Mouse (Mus musculus) midbrain, embryonic 16.5 days (tissue): ENCODE data around the gene C87436. TPM values are rescaled to one million over a fixed set of nuclear protein-coding genes. Genes with fewer than 3 reads are reported as not detected.
"Not testable (repeated sequence)": the region's sequence is repeated elsewhere in the genome, so short reads cannot be mapped to it uniquely, and the experiment has no call there.

Source experiments
- ATAC-seq: fragments of 200-750 bp; cut with Nextera tagmentation; 2 replicates; pipeline ENCODE4 v1.8.0; 2017; ENCODE audit warnings: moderate TSS enrichment
- H3K27ac ChIP-seq: fragments of 300-500 bp; sonication (generic); 2 replicates; pipeline ENCODE4 v1.5.1; 2014; ENCODE audit warnings: mild to moderate bottlenecking, low read length, mixed read lengths
- H3K27me3 ChIP-seq: fragments of 300-500 bp; sonication (generic); 2 replicates; pipeline ENCODE4 v1.6.1; 2014; ENCODE audit warnings: low read depth, low read length, mixed read lengths; ENCODE audit not compliant: control insufficient read depth, insufficient read depth
- H3K36me3 ChIP-seq: fragments of 300-500 bp; sonication (generic); 2 replicates; pipeline ENCODE4 v1.6.1; 2014; ENCODE audit warnings: mild to moderate bottlenecking, low read length, moderate library complexity, mixed read lengths; ENCODE audit not compliant: control insufficient read depth, insufficient read depth
- H3K4me1 ChIP-seq: fragments of 300-500 bp; sonication (generic); 2 replicates; pipeline ENCODE4 v1.6.1; 2014; ENCODE audit warnings: mild to moderate bottlenecking, low read length, mixed read lengths; ENCODE audit not compliant: control insufficient read depth, insufficient read depth
- H3K4me2 ChIP-seq: fragments of 300-500 bp; sonication (generic); 2 replicates; pipeline ENCODE4 v1.6.1; 2014; ENCODE audit warnings: mild to moderate bottlenecking, low read length, mixed read lengths
- H3K4me3 ChIP-seq: fragments of 300-500 bp; sonication (generic); 2 replicates; pipeline ENCODE4 v1.5.1; 2014; ENCODE audit warnings: low read depth, mild to moderate bottlenecking, low read length, moderate library complexity, mixed read lengths
- H3K9ac ChIP-seq: fragments of 300-500 bp; sonication (generic); 2 replicates; pipeline ENCODE4 v1.6.1; 2014; ENCODE audit warnings: low read depth, low read length, mixed read lengths
- H3K9me3 ChIP-seq: fragments of 300-500 bp; sonication (generic); replicated peaks from 2 replicates; pipeline ENCODE4 v1.6.1; 2014; ENCODE audit warnings: mild to moderate bottlenecking, low read length, mixed read lengths; ENCODE audit not compliant: control insufficient read depth, poor library complexity, severe bottlenecking
- WGBS: fragments of 180-500 bp; shearing (Covaris S2); extraction: QIAGEN DNeasy Blood & Tissue Kit; methylation state at CpG from one replicate; pipeline ENCODE4 v1.1.7; 2014; 5-methylcytosine and 5-hydroxymethylcytosine counted together
- polyA plus RNA-seq: library from polyadenylated mRNA; unstranded; fragments of >200 nt; fragmentation: Nextera tagmentation; extraction: Ambion mirVana; gene quantifications from 2 replicates; pipeline ENCODE4 v1.2.1, GENCODE M21; 2015

The C87436 gene
- polyA plus RNA-seq, 1 experiment from 2014 or later, result 24.1 TPM

DNA sequence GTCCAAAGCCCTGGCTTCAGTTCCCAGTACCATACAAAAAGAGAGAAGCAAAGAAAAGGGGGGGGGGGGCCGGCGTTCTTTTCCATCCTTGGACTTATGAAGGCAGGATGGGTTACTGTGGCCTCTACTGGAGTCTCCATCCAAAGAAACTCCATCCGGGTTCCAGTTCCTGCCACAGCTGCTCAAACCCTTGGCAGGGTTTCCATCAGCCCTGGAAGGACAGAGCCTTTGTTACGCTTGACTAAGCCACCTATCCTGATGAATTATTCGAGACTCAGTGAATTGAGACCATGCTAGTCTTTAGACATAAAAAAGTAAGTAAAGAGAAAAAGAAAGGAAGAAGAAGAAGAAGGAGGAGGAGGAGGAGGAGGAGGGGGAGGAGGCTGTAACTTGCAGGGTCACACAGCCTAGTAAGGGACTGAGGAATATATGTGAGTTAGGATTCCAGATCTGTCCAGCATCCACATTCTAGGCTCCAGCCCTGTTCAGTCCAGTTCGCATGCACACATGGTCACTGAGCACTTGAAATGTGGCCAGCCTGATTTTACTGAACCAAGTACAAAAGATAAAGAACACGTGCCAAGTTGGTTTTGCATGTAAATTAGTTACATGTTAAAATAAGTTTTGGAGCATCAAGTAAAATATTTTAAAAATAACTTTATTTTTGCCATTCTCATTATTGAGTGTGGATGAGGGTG, 47.9 kb downstream of the C87436 start:
- WGBS, result 55% methylated on average over 7 of the region's 7 CpGs
- Histone ChIP-seq H3K27ac (no peak overlapping the region; the same call in 1 of the 2 replicates), H3K36me3 (no peaks in the 10 kb centered on the region), H3K4me3 (no peak overlapping the region), H3K4me2 (no peak overlapping the region), H3K9ac (no peak overlapping the region), H3K9me3 (no peaks in the 10 kb centered on the region), H3K4me1 (peaks cover 16% of the 10 kb centered on the region), H3K27me3 (no peaks in the 10 kb centered on the region)
- ATAC-seq, result no peak

DNA sequence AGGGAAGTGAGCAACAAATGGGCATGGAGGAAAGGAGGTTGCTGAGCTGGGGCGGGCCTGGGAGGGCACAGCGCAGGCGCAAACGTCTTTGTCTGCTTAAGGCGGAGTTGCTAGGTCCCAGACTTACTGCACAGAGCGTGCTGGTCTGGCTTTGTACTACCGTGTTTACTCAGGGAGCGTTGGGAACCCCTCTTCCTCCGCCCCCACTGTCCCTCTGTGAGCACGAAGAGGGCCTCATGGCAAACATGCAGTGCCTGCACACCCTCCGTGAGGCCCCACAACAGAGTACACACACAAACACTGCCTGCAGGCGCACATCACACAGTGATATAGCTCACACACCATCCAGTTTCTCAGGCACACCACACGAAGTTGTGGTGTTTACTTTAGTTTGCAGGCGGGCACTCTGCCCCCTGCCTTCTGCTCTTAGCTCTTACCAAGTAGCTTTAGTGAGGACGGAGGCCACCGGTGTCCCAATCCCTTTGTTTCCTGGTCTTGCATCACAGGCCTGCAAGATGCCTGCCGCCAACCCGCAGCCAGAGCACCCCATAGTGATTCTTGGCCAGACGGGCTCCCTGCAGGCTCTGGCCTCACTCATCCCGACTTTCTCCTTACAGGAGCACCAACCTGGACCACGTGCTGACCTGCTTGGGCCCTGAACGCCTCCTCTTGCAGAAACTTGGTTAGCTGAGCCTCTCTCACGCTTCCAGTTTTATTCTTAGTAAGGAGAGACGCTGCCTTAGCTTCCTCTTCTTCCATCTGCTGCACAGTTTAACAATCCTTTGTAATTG, 49.4 kb downstream of the C87436 start:
- H3K27ac ChIP-seq, result peak overlapping the region; percentile 95
- peak overlapping the region; percentile 55 for H3K4me2 ChIP-seq
- no peaks in the 10 kb centered on the region for H3K27me3 ChIP-seq
- peak overlapping the region; percentile 17 for H3K4me3 ChIP-seq
- no peaks in the 10 kb centered on the region for H3K36me3 ChIP-seq
- no peaks in the 10 kb centered on the region for H3K9me3 ChIP-seq
- ATAC-seq, result peak; percentile 96
- peak overlapping the region; percentile 72 for H3K9ac ChIP-seq
- H3K4me1 ChIP-seq, result peaks cover 16% of the 10 kb centered on the region
- 2% methylated on average over 24 of the region's 24 CpGs for WGBS

DNA sequence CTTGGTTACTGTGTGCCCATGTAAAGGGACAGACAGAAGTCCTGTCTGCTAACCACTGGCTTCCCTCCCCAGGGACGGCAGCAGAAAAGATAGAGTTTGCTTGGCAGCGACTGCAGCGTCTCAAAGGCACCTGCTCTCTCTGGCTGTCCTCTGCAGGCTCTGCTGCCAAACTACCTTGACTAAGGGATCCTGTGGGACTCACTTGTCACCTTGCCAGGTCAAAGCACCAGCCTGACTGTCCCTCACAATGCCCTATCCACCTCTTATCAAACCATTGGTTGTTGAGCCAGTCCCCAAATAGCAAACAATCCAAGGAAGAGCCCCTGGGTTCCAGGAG, 49.9 kb downstream of the C87436 start:
- H3K27ac ChIP-seq, result peak overlapping the region; percentile 95
- 23% methylated on average over 3 of the region's 3 CpGs for WGBS
- H3K9me3 ChIP-seq, result no peaks in the 10 kb centered on the region
- no peaks in the 10 kb centered on the region for H3K27me3 ChIP-seq
- H3K36me3 ChIP-seq, result no peaks in the 10 kb centered on the region
- peak; percentile 6; the same call in 1 of the 2 replicates for ATAC-seq
- peak overlapping the region; percentile 55; the same call in 1 of the 2 replicates for H3K4me2 ChIP-seq
- H3K4me1 ChIP-seq, result peaks cover 16% of the 10 kb centered on the region
- no peak overlapping the region for H3K4me3 ChIP-seq
- H3K9ac ChIP-seq, result peak overlapping the region; percentile 72; the same call in 1 of the 2 replicates

DNA sequence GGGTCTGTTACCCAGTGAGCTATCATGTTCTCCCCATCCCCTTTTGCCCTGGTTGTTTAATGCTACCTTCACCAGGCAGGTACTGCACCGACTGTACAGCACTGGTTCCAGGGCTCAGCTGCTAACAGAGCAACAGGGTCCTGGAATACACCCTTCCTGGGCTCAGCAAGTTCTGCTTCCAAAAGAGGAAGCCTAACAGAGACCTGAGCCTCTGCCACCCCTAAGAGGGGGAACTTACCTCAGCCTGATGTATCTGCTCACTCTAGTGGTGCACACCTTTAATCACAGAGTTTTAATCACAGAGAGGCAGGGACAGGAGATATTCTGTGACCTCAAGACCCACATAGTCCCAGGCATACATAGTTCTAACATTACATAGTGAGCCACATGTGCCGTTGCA, 51.8 kb downstream of the C87436 start:
- H3K4me3 ChIP-seq, result no peak overlapping the region
- no peaks in the 10 kb centered on the region for H3K27me3 ChIP-seq
- H3K36me3 ChIP-seq, result no peaks in the 10 kb centered on the region
- peaks cover 16% of the 10 kb centered on the region for H3K4me1 ChIP-seq
- 98% methylated on average over 2 of the region's 2 CpGs for WGBS
- H3K27ac ChIP-seq, result no peak overlapping the region
- ATAC-seq, result no peak
- H3K9me3 ChIP-seq, result no peaks in the 10 kb centered on the region
- H3K4me2 ChIP-seq, result no peak overlapping the region
- H3K9ac ChIP-seq, result no peak overlapping the region

DNA sequence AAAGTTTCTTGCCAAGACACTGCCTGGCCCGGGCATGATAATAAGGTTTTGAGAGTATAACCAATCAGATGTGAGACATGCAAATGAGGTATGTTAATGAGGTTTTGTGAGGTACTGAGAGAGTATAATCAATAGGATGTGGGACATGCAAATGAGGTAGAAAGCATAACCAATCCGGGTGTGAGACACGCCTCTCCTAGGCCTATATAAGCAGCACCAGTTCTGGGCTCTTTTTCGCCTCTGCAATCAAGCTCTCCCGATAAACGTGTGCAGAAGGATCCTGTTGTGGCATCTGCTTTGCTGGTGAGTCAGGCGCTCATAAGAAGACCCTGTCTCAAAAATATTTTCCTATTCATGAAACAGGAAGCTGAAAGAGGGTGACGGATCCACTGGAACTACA, 52.2 kb downstream of the C87436 start:
- ATAC-seq, result not testable (repeated sequence)
- 90% methylated on average over 8 of the region's 8 CpGs for WGBS

DNA sequence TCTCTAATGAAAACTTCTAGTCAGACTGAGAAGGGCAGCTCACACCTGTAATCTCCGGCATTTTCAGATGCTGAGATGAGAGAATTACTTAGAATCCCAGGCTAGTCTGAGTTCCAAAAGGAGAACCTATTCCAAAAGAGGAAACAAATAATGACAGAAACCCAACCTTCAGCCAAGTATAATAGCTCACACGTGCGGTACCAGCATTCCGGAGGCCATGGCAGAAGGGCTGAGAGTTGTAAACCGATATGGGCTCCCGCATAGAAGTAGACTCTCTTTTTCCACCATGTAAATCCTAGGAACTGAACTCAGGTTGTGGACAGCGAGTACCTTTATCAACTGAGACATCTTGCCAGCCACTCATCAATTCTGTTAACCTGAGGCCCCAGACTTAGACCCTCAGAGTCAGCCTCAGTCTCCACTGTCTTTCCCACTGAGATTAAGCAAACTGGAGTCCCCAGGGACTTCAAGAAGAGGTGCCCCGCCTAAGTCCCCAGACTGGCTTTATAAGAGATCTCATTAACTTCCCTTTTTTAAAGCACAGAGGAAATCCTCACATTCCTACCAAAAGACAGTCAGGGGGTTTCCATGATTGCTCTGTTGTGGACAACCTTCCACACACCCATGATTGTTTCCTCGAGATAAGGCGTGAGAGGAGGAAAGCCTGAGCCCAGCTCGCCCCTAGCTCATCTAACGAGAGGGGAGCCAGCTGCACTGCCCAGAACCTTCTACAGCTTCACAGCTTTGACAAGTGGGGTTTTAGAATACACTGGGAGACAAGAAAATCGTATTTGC, 55.5 kb downstream of the C87436 start:
- 71% methylated on average over 13 of the region's 13 CpGs for WGBS
- Histone ChIP-seq H3K4me3 (no peak overlapping the region), H3K27me3 (no peaks in the 10 kb centered on the region), H3K9me3 (no peaks in the 10 kb centered on the region), H3K4me1 (no peaks in the 10 kb centered on the region), H3K4me2 (no peak overlapping the region), H3K9ac (no peak overlapping the region), H3K27ac (no peak overlapping the region), H3K36me3 (no peaks in the 10 kb centered on the region)
- no peak for ATAC-seq

More for the DNA sequence above, 52.2 kb downstream of the C87436 start:
- not testable (repeated sequence) for H3K9ac ChIP-seq, H3K36me3 ChIP-seq, H3K4me2 ChIP-seq, H3K9me3 ChIP-seq, H3K4me3 ChIP-seq, H3K27me3 ChIP-seq, H3K27ac ChIP-seq
- peaks cover 16% of the 10 kb centered on the region for H3K4me1 ChIP-seq

DNA sequence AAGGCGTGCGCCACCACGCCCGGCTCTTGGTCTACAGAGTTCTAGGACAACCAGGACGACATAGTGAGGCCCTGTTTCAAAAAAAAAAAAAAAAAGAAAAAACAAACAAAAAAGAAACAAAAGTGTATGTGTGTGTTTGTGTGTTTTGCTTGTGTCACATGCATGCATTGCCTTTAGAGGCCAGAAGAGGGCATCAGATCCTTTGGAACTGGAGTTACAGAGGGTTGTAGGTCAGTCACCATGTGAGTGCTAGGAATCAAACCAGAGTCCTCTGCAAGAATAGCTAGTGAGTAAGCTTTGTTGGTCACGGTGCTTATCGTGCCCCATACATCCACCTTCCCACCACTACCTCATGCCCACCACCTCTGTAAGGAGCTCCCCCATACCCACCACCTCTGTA, 56.6 kb downstream of the C87436 start:
- Histone ChIP-seq H3K36me3 (no peaks in the 10 kb centered on the region), H3K9me3 (no peaks in the 10 kb centered on the region), H3K4me3 (no peak overlapping the region), H3K4me1 (no peaks in the 10 kb centered on the region), H3K27ac (no peak overlapping the region), H3K27me3 (no peaks in the 10 kb centered on the region), H3K4me2 (no peak overlapping the region), H3K9ac (no peak overlapping the region)
- WGBS, result 93% methylated on average over 7 of the region's 7 CpGs
- ATAC-seq, result no peak

DNA sequence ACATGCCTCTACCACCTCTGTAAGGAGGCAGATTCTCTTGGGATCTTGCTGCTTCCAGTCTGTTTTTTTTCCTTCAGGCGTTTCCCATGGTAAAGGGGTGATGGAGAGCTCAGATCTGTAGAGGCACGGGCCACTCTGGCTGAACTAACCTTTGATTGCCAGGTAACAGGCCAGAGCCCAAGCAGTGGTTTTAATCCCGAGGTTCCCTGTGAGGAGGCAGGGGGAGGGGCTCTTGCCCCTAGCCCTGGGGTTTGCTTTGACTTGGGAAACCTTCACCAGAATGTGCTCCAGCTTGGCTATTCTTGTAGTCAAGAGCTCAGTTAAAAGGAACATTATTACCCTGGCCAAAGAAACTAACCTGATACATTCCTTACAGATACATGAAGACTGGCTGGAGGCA, 57.5 kb downstream of the C87436 start:
- Histone ChIP-seq H3K4me3 (no peak overlapping the region), H3K27me3 (no peaks in the 10 kb centered on the region), H3K9ac (no peak overlapping the region), H3K27ac (no peak overlapping the region), H3K9me3 (no peaks in the 10 kb centered on the region), H3K36me3 (no peaks in the 10 kb centered on the region), H3K4me2 (no peak overlapping the region), H3K4me1 (no peaks in the 10 kb centered on the region)
- ATAC-seq, result no peak
- WGBS, result 42% methylated on average over 3 of the region's 3 CpGs
